Mouse (Mus musculus) liver, adult 2 months (tissue): Measurements from ENCODE around the gene Slc19a1.

Experiments
- CTCF ChIP-seq: fragments of 200-500 bp; IDR thresholded peaks from 2 replicates; pipeline ENCODE4 v1.5.1; 2011; ENCODE audit warnings: low read depth, low read length, control low read depth
- POLR2A ChIP-seq: fragments of 200-500 bp; IDR thresholded peaks from 2 replicates; pipeline ENCODE4 v1.6.1; 2011; ENCODE audit warnings: low read length, control low read depth; ENCODE audit not compliant: insufficient read depth; ENCODE audit errors: extremely low read depth

- TF ChIP-seq CTCF (no peak), POLR2A (no peak)
Observed at GRCm38 (mm10) chr10:77022301-77023130, 9.5 kb upstream of the Slc19a1 start.
